Mouse (Mus musculus) ES-E14 (cell line): ENCODE data around the gene Map4k5. TPM values are rescaled to one million over a fixed set of nuclear protein-coding genes. Genes with fewer than 3 reads are reported as not detected.

ENCODE experiments used
- DNase-seq: peaks from one replicate; pipeline ENCODE4 v3.0.0-alpha.2; 2013; ENCODE audit warnings: low read depth, low spot score
- H3K27ac ChIP-seq: 2 replicates; pipeline ENCODE4 v1.5.1; 2012; ENCODE audit warnings: low read depth, mild to moderate bottlenecking, low read length, moderate library complexity, mixed read lengths; ENCODE audit not compliant: poor library complexity, insufficient read depth, severe bottlenecking
- H3K36me3 ChIP-seq: 2 replicates; pipeline ENCODE4 v1.6.1; 2012; ENCODE audit warnings: mild to moderate bottlenecking, low read length, moderate library complexity, mixed read lengths; ENCODE audit not compliant: control insufficient read depth, poor library complexity, insufficient read depth, severe bottlenecking
- H3K4me1 ChIP-seq, 2 experiments: fragments of 150-350 bp in 1 of 2; sonication (generic) in 1 of 2; 2 replicates each; pipeline ENCODE4 v1.6.1; 2012; ENCODE audit warnings: low read length in 2 of 2, mild to moderate bottlenecking in 1 of 2, mixed read lengths in 1 of 2; ENCODE audit not compliant: control insufficient read depth in 2 of 2, insufficient read depth in 2 of 2, poor library complexity in 1 of 2
- H3K4me3 ChIP-seq, 2 experiments: fragments of 150-350 bp in 1 of 2; sonication (generic) in 1 of 2; 2 replicates each; pipeline ENCODE4 v1.5.1; 2012; ENCODE audit warnings: low read length in 2 of 2, low read depth in 1 of 2, mild to moderate bottlenecking in 1 of 2, mixed read lengths in 1 of 2; ENCODE audit not compliant: insufficient read depth in 1 of 2, poor library complexity in 1 of 2, severe bottlenecking in 1 of 2
- H3K9ac ChIP-seq: 2 replicates; pipeline ENCODE4 v1.6.1; 2012; ENCODE audit warnings: low read depth, mild to moderate bottlenecking, low read length, mixed read lengths; ENCODE audit not compliant: poor library complexity, insufficient read depth, severe bottlenecking
- H3K9me3 ChIP-seq: fragments of 150-350 bp; sonication (generic); 2 replicates; pipeline ENCODE4 v1.6.1; 2012; ENCODE audit warnings: low read depth, mild to moderate bottlenecking, low read length; ENCODE audit not compliant: control insufficient read depth, insufficient read depth
- CHD2 ChIP-seq: IDR thresholded peaks from 2 replicates; pipeline ENCODE4 v1.6.1; 2014; ENCODE audit warnings: mild to moderate bottlenecking, low read depth, low read length, inconsistent platforms
- HCFC1 ChIP-seq: IDR thresholded peaks from 2 replicates; pipeline ENCODE4 v1.6.1; 2012; ENCODE audit warnings: low read length, inconsistent platforms, borderline replicate concordance; ENCODE audit not compliant: insufficient read depth
- MAFK ChIP-seq: IDR thresholded peaks from 2 replicates; pipeline ENCODE4 v1.6.1; 2014; ENCODE audit warnings: mild to moderate bottlenecking, low read depth, low read length, inconsistent platforms; ENCODE audit not compliant: insufficient read depth
- ZC3H11A ChIP-seq: IDR thresholded peaks from 2 replicates; pipeline ENCODE4 v1.6.1; 2012; ENCODE audit warnings: low read depth, mild to moderate bottlenecking, inconsistent platforms, low read length, borderline replicate concordance
- ZNF384 ChIP-seq: IDR thresholded peaks from 2 replicates; pipeline ENCODE4 v1.6.1; 2012; ENCODE audit warnings: low read depth, low read length, inconsistent platforms
- in situ Hi-C, 2 experiments: fragments of 600-800 bp; cut with MboI; formaldehyde crosslinking; loops; one replicate each; pipeline ENCODE4 v1.15.1; 2025; ENCODE audit warnings: low sequenced_read_pairs in 2 of 2, inconsistent platforms in 1 of 2; ENCODE audit not compliant: unreplicated experiment in 2 of 2
- total RNA-seq: library from RNA; depleted of rRNA; stranded (reverse); fragments of 300-350 nt; gene quantifications from 2 replicates; pipeline ENCODE4 v1.2.3, GENCODE M21; 2012

Map4k5 gene
- total RNA-seq, 1 experiment, result 29.8 TPM

GRCm38 (mm10) chr12:69885170-69885923 lies 7.7 kb downstream of the Map4k5 start:
- TF ChIP-seq ZC3H11A (no peak), HCFC1 (no peak), ZNF384 (peak; percentile 61; the same call in 1 of the 2 replicates), CHD2 (no peak), MAFK (no peak)
- Histone ChIP-seq H3K9ac (no peak overlapping the region), H3K9me3 (no peaks in the 10 kb centered on the region), H3K27ac (no peak overlapping the region), H3K4me3 (no peak overlapping the region), H3K4me1 (peaks cover 3 to 15% of the 10 kb centered on the region in 2 experiments; a peak in 3 of 4 replicates), H3K36me3 (no peaks in the 10 kb centered on the region; the same call in none of the 2 replicates)
- no peak for DNase-seq
- in situ Hi-C loops, result no loop called here

- Histone ChIP-seq H3K27ac (no peak overlapping the region), H3K9ac (no peak overlapping the region), H3K9me3 (no peaks in the 10 kb centered on the region), H3K36me3 (no peaks in the 10 kb centered on the region; the same call in none of the 2 replicates), H3K4me3 (no peak overlapping the region), H3K4me1 (peaks cover 2 to 12% of the 10 kb centered on the region in 2 experiments; a peak in 3 of 4 replicates)
- TF ChIP-seq ZC3H11A (no peak), CHD2 (no peak), HCFC1 (no peak), MAFK (no peak), ZNF384 (no peak)
- no peak for DNase-seq
- in situ Hi-C loops, result no loop called here
Measured at GRCm38 (mm10) chr12:69884053-69884452, 8.9 kb downstream of the Map4k5 start.

GRCm38 (mm10) chr12:69881198-69881905 lies 11.6 kb downstream of the Map4k5 start:
- in situ Hi-C loops, result no loop called here
- TF ChIP-seq ZNF384 (no peak), HCFC1 (no peak), CHD2 (no peak), MAFK (no peak), ZC3H11A (no peak)
- H3K9me3 ChIP-seq, result no peaks in the 10 kb centered on the region
- H3K4me1 ChIP-seq, result peaks cover 4 to 18% of the 10 kb centered on the region in 2 experiments
- H3K36me3 ChIP-seq, result no peaks in the 10 kb centered on the region
- H3K4me3 ChIP-seq, result no peak overlapping the region
- no peak overlapping the region; the same call in 1 of the 2 replicates for H3K9ac ChIP-seq
- DNase-seq, result no peak
- H3K27ac ChIP-seq, result peak overlapping the region; percentile 48

GRCm38 (mm10) chr12:69879739-69880138 lies 13.3 kb downstream of the Map4k5 start:
- H3K4me3 ChIP-seq, result no peak overlapping the region
- in situ Hi-C loops, result no loop called here
- no peaks in the 10 kb centered on the region for H3K9me3 ChIP-seq
- H3K4me1 ChIP-seq, result peaks cover 4 to 16% of the 10 kb centered on the region in 2 experiments
- H3K27ac ChIP-seq, result peak overlapping the region; percentile 38; the same call in 1 of the 2 replicates
- no peak overlapping the region for H3K9ac ChIP-seq
- H3K36me3 ChIP-seq, result no peaks in the 10 kb centered on the region
- TF ChIP-seq ZNF384 (no peak), ZC3H11A (no peak), MAFK (no peak), HCFC1 (no peak), CHD2 (no peak)
- no peak for DNase-seq
